Mouse (Mus musculus): ENCODE results near the gene Vwa3a.
A peak's percentile ranks its signal among the peaks of the same experiment; 100 is the strongest.

Gene Vwa3a

DNA sequence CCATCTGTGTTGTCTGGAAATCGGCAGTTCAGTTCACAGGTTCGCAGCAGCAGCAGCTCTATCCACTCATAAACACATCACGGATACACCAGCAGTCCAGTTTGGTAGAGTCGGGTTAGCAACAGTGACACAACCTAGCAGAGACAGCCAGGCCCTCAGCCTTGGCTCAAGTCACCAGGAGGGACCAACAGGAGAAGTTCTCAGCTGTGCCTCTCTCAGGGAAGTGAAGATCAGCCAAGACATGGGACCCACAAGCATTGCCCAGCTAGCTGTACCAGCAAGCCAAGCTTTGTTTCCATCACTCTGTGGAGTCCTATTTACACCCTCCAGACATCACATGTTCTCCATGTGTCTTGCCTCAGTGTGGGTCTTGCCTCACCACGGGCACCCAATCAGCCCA is 7.7 kb downstream of the Vwa3a start:
- DNase-seq (ENCODE audit: low spot score), result no peak

DNA sequence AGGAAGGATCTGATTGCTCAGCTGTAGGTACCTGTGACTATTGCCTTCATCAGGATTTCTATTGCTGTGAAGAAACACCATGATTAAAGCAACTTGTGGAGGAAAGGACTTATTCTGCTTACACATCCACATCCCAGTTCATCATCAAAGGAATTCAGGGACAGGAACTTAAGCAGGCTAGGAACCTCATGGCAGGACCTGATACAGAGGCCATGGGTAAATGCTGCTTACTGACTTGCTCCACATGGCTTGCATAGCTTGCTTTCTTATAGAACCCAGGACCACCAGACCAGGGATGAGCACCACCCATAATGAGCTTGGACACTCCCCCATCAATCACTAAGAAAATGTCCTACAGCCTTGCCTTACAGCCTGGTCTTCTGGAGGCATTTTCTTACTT is 9.4 kb downstream of the Vwa3a start:
- no peak for DNase-seq (ENCODE audit: low spot score)

DNA sequence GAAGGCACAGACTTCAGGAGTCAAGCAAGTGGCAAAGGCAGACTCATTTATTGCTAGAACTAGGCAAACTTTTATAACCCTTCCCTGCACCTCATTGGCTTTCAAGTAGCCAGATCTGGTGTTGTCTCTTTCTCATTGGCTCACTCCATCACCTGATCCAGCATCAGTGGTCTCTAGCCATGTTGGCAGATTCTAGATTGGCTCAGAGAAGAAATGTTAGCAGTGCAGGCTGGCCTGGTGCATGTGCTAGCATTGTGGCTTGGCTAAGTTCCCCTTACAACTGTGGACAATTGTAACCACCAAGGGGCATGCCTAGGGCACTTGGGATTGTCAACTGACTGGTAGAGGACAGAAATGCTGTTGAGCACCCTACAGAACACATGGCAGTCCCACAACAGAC is 12.2 kb downstream of the Vwa3a start:
- no peak for DNase-seq (ENCODE audit: low spot score)

DNA sequence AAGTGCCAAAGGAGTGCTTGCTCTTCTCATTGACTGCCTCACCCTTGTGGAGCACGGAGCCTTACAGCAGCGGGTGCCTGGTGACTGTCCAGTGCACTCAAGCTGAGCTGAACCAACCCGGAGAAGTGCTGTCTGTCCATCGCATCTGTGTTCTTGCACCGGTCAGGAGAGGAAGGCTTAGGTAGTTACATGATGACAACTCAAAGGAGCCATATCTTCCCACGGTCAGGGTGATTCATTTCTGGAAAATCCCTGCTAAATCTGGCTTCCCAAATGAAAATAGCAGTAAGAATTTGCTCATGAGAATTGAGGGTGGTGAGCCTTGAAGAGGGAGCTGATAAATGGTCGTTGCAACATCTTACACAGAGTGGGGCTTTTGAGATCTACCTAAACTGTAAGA is 12.8 kb downstream of the Vwa3a start:
- no peak for DNase-seq (ENCODE audit: low spot score)

DNA sequence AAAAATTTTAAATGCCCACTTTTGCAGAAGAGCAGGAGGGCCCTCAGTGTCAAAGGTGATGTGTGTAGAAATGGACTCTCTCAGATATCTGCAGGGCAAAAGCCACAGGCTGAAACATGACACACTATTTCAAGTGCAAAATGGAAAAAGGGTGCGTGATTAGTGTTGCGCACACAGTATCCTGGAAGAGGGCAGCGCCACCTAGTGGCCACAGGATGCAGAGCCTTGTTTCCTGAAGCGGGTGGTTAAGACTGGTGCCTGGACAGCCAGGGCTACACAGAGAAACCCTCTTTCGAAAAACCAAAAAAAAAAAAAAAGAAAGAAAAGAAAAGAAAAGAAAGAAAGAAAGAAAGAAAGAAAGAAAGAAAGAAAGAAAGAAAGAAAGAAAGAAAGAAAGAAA is 15.6 kb downstream of the Vwa3a start:
- peak; percentile 93 for DNase-seq (ENCODE audit: low spot score)

DNA sequence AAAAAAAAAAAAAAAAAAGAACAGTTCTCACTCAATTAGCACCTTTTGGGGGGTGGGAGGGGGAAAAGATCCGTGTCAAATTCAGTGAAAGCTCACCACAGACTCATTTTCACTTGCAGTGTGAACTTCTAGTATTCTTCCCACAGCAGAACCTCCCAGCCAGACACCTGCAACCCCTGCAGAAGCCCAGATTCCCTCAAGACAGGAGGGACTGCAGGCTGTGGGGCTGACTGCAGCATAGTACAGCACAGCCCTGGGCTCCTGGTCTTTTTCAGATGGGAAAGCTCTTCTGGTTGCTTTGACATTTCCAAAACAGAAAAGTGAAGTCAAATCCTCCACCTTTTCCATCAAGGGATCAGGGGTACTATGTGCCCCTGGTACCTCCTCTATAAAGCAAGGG is 28.3 kb downstream of the Vwa3a start:
- DNase-seq (ENCODE audit: low spot score), result no peak

DNA sequence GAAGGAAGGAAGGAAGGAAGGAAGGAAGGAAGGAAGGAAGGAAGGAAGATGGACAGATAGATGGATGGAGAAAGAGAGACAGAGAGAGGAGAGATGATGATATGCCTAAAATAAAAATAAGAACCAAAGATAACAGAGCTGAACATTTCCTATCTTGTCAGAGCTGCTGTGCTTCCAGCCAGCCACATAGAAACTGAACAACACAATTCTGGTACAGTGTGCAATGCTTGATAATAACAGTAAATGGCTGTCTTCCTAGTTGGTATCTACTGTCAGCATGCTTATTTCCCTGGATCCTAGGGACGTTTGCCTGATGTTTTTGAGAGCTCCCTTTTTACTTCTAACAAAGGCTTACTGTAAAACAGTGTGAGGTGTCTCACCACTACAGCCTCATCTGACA is 32.3 kb downstream of the Vwa3a start:
- DNase-seq (ENCODE audit: low spot score), result no peak

DNA sequence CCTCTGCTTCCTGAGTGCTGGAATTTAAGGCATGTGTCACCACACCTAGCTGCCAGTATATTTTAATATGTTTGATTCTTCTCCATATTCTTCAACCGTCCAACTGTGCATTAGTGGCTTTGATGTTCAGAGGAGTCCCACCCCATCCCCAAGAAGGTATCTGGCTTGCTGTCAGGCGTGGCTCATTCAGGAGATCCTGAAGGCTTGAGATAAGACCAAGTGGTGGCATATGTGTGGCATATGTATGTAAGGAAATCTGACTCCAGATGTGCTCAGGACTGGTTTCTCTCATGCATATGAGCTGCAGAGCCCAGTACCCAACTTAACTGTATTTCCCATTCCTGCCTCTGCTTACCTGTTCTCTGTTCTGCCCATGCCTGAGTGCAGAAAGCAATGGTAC is 38.9 kb downstream of the Vwa3a start:
- DNase-seq (ENCODE audit: low spot score), result no peak

DNA sequence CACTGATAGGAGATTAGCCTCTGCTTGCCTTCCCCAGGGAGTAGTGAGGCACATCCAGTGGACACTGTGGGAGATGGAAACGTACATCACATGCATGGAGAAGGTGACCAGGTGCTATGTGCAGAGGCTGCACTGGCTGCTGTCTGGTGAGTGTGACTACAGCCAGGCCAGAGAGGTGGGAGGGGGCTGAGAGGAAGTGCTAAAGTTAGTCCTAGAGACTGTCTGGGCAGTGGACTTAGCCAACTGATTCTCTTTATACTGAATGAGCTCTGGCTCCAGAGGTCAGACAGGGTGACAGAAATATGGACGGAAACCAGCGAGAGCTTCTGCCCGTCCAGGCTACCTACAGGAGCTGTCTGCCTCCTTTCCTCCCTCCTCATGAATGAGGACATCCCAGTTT is 56.4 kb downstream of the Vwa3a start:
- no peak for DNase-seq (ENCODE audit: low spot score)

DNA sequence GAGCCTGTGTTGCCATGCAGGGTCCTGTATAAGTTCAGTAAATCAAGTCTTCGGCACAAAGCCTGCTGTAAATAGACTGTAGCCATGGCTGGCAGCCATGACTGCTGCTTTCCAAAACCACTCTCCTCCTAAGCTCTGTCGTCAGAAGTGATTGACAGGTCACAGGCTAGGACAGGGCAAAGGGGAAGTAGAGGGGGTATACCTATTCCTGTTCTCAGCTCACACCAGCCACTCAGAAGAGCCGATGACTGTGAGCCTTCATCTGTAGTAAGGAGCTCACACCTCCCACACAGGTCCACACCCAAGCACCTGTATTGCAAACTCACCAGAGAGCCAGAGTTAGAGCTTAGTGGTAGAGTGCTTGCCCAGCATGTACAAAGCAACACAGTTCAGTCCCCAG is 57.3 kb downstream of the Vwa3a start:
- no peak for DNase-seq (ENCODE audit: low spot score)

DNA sequence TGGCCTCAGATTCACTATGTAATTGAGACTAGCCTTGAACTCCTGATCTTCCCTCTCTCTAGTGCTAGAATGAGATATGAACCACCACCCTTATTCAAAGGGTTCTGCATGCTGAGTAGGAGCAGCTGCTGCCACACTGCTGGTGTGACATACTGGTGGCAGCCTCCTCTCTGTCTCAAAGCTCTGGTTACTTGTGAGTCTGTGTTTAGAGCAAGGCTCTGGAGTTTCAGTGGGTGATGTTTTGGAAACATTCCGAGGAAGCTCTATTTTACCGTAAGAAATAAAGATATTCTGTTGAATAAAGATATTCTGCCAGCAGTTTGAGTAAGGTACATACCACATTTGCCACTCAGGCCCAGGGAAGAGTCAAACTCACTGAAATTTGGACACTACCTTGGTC is 64.2 kb downstream of the Vwa3a start:
- no peak for DNase-seq (ENCODE audit: low spot score)

DNA sequence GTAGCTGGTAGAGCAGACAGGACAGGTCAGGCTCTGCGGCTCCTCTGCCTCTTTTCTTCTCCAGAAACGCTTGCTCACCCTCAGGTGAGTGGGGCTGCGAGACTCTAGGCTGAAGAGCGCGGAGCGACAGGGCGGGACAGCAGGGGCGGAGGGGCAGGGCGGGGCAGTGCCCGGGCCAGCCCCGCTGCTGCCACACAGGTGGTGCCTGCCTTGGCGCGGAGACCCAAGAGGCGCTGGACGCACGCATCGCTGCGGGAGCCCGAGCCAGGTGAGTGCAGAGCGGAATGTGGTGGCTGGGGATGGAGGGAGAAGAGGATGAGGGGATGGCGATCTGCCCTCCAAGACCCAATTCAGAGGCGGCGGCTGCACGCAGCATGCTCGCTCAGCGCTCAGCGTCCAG is 70.6 kb downstream of the Vwa3a start:
- DNase-seq (ENCODE audit: low spot score), result no peak

DNA sequence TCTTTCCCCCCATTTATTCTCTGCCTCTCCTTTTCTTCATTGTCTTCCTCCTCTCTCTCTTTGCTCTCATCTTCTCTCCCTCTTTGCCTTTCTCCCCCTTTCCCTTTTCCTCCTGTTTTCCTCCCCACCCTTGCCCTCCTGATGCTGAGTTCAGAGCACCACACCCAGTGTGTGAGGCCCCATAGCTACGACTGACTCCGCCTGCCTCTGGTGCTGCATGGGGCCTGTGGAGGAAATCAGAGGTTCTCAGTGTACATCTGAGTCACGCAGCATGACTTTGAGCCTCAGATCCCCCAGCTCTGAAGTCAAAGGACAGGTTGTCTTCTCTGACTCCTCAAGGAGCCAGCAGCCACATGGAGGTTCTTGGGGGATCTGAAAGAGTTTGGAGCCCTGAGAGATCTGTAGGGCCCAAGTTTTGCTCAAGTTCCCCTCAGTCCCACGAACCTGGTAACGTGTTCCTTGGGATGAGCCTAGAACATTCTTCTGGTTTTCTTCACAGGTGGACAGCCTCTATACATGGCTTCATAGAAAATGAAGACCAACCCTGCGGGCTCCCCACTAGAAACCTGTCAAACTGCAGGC is 72.8 kb downstream of the Vwa3a start, which contains the start of gene Gm5737:
Gm5737 (plus strand) TSS at position 532 of the 582 bp plus-strand sequence.
- no peak for DNase-seq (ENCODE audit: low spot score)

DNA sequence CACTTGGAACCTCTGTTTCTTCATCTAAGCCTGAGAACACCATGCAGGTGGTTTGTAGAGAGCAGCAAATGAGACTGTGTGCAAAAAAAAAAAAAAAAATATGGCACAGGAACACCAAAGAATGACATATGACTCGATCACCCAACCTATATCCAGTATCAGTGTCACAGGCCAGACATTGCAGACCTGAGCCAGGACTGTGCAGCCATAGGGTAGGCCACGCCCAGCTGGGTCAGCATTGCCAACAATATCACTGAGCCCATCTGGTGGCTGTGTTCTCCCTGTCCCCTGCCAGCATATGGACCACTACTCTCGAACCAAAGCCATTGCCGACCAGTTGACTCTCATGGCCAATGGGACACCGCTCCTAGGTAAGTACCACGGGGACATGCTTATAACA is 78.4 kb downstream of the Vwa3a start:
- no peak for DNase-seq (ENCODE audit: low spot score)

DNA sequence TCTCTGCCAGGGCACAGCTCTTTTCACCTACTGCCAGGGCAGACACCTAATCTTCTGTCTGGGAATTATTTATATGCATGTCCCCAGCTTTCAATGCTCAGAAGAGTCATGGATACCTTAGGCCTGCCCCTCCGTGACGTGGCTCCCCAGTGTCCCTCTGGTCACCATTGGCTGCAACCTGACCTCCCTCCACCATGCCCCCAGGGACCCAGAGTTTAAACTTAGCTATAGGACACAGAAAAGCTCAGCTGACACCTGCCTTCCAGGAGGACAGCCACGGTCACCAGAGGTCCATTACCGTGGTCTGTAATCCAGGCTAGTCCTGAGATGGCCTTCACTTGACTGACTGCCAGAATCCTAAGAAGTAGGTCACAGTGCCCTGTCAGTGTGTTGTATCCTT is 80.3 kb downstream of the Vwa3a start:
- DNase-seq (ENCODE audit: low spot score), result no peak

DNA sequence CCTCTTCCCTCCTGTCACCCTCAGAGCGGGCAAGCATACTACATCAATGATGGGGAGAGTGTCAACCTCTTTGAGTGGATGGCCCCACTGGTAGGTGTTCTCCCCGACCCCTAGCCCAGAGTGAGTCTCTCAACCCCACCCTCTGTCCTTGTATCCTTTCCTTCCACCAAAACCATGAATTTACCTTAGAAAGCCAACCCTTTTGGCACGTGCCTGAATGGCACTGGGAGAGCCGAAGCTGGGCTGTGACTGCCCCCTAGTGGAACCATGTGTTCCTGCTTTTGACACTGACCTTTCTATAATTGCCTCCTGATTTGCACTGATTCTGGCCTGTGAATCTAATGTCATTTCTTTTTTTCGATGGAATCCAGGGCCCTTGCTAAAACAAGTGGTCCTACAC is 84.1 kb downstream of the Vwa3a start:
- DNase-seq (ENCODE audit: low spot score), result peak; percentile 79

DNA sequence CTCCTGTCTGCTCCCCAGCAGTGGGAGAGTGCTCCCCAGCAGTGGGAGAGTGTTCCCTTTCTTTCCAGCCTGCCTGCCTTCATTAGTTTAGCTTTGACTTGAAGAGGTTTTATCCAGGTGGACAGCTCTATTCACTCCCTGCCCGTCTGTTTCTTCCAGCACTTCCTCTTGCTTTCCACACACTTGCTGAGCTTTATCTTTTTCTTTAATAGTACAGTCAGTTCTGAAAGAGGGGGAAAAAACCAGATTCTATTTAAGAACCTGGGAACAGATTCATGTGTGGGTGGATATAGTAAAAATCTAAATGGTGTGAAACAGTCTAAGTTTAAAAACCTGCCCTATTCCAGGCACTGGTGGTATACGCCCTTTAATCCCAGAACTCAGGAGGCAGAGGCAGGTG is 86.0 kb downstream of the Vwa3a start:
- DNase-seq (ENCODE audit: low spot score), result no peak

DNA sequence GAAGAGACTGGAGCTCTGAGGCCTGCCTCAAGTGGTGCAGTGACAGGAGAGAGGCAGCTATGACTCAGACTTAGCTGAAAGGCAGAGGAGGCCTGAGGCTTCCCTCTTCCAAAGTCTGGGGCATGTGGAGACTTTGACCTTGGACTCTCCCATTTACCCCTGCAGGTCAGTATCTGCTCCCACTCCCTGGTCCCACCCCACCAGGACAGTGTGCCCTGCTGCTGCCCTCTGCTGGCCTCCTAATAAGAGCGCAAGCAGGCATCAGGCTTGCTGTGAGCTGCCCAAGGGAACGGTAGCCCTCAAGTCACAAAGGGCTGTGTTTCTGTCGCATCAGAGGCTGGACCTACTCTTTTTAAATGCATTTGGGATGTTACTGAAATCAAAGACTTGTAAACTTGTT is 87.3 kb downstream of the Vwa3a start:
- peak; percentile 72 for DNase-seq (ENCODE audit: low spot score)

DNA sequence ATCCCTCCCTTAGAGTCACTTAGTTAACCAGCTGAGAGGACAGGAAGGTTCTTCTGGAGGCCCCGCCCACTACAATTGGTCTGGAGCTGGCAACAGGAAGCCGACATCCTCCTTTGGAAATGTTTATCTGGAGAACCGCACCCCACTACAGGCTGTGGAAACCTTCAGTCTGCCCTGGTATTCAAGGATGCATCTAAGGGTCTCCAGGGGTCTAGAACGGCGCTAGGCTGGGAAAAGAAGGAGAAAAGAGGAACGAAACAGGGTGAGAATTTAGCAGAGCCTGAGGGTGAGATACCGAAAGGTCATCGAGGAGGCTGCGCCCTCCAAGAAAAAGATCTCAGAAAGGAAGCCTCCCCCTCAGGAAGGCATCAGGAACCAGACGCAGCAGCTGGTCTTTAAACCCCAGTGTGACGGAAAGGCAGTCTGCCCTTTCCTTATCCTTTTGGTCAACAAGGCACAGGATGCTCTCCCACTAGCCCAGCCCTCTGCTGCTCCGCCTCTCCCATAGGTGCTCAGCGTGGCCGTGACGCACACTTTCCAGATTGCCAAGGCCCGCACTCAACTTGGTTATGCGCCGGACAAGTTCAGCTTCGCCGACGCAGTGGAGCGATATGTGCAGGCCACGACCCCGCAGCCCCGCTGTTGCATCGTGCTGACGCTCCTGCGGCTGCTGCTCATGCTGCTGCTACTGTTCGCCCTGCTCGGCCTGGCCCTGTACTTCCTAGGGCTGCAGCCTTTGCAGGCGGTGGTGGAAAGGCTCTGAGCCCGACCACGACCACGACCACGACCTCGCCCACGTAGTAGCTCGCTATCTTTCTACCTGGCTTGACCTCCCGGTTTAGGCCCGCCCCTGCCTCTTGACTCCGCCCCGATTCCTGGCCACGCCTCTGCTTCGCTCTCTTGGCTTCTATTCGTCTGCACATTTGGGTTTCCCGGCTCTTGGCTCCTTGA is 91.6 kb downstream of the Vwa3a start:
- DNase-seq (ENCODE audit: low spot score), result peak; percentile 76

DNA sequence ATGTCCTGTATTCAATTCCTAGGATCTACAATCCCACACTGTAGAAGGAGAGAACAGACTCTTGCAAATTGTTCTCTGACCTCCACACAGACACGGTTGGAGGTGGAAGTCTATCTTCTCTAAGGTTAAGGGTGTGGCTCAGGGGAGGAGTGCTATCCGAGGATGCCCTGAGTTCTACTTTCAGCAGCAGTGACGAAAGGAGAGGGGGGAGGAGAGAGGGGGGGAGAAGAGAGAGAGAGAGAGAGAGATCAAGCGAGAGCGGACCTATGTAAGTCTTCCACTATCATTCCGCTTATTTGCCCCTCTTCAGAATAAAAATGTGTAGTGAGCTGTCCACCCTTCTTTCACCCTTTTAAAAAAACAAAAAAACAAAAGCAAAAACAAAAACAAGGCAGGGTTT is 95.3 kb downstream of the Vwa3a start:
- DNase-seq (ENCODE audit: low spot score), result no peak

DNA sequence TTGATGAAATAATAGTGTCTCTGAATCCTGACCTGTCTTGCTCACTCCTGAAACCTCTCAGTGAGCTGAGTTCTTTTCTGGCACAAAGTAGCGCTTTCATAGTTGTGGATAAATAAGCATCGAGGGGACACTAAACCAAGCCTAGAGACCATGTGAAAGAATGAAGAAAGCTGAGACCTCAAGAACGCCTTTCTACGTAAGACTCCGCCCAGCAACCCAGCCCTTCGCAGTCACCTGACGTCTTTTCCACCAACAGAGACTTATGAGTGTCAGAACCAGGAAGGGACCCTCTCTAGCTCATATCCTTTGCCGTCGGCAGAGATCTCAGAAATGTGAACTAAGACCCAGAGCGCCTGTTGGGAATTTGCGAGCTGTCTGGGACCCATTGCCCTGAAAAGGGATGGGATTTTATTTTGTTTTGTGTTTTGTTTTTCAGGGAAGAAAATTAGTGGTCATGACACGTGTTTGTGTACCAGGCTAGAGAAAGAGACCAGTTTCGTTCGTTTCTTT is 95.8 kb downstream of the Vwa3a start:
- peak; percentile 86 for DNase-seq (ENCODE audit: low spot score)

DNA sequence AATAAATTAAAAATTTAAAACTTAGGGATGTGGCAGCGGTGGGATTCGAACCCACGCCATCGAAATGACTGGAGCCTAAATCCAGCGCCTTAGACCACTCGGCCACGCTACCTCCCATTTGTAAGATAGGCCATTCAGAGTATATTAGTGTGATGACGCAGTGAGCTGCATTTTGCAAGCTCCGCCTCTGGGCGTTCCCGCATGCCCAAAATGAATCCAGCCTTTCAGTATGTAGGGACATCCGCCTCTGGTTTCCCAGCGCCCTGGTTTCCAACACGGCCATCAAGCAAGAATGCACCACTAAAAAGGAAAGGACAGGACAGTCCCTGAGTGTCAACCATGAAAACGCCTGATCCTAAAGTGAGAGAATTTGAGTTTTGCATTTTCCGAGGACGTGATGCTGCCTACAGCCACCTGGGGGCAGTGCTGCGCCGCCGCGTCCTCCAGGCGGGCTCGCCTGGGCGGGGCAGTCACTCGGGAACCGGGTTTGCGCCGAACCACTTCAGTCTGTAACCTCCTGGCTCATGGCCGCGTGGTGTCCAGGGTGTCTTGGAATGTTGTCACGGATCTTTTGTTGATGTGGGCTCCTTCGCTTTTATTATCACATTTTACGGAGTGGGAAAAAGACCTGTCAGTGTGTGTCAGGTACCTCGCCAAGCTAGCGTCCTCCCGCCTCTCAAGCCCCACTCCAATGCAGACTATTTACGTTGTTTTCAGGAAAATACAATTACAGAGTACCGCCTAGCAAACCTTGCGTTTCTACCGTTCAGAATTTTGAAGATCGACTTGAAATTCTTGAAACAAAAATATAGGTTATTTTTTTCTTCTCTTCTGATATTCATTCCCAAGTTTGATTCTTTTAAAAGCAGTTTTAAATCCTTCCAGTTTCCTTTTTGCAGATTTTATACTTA is 96.6 kb downstream of the Vwa3a start:
- peak; percentile 97 for DNase-seq (ENCODE audit: low spot score)
